Mouse (Mus musculus): ENCODE results near the gene Sulf2.

GRCm38 (mm10) chr2:166155454-166155815 is at the start of gene Sulf2:
- TF ChIP-seq CTCF (IDR thresholded peaks at IDR 0.05; ENCODE audit: control insufficient read depth, insufficient read depth, insufficient replicate concordance, low read depth, low read length): peak; percentile 34; the same call in 1 of the 2 replicates
- TF ChIP-seq POLR2A (IDR thresholded peaks at IDR 0.05; ENCODE audit: control insufficient read depth, low read depth, low read length): no peak
